12 mouse cellular contexts compared by ENCODE assay signal in the genomic region with DNA sequence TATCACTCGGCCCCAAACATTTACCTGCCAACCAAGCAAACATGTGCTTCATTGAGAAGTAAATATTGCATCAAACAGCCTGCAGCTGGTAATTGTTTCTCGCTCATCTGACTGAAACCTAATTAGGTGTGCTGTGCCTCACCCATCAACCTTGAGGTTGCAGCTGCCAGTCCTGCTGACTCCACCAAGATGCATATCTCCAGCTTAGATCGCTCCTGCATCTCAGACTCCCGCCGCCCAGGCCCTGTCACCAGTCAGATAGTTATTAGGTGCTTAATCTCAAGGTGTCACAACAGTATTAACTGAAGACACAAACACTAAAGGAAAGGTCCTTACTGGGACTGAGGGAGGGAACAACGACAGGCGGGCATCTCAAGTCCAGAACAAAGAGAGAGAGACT.
"Had no signal": no experiment of that assay in that cellular context is flagged by ENCODE, and none has a peak within 500 bp of the region (broad histone marks: within the 10 kb centered on the region; RNA-seq: fewer than 3 reads in every experiment).

No protein-coding gene starts in this region.

- ATAC-seq: inflammation-experienced regulatory T-cells, adult 6 months; intestine, postnatal 0 days had no signal

- H3K4me1 ChIP-seq: limb, embryonic 13.5 days; midbrain, embryonic 10.5 days; neural tube, embryonic 15.5 days had no signal

- H3K27ac ChIP-seq: layer of hippocampus, adult 2 months; limb, embryonic 13.5 days; midbrain, embryonic 10.5 days; neural tube, embryonic 15.5 days; stomach, postnatal 0 days had no signal

- H3K36me3 ChIP-seq: limb, embryonic 13.5 days; midbrain, embryonic 10.5 days; neural tube, embryonic 15.5 days had no signal

- H3K9ac ChIP-seq: limb, embryonic 13.5 days; neural tube, embryonic 15.5 days had no signal

- DNase-seq: left cerebral cortex, postnatal 4 days; lung, adult 18-20 months; lung, postnatal 36 days; midbrain, embryonic 14.5 days had no signal

- H3K4me2 ChIP-seq: limb, embryonic 13.5 days; neural tube, embryonic 15.5 days had no signal

- H3K9me3 ChIP-seq: limb, embryonic 13.5 days; neural tube, embryonic 15.5 days had no signal

- H3K4me3 ChIP-seq: layer of hippocampus, adult 2 months; limb, embryonic 13.5 days; midbrain, embryonic 10.5 days; myocyte; neural tube, embryonic 15.5 days had no signal

- H3K27me3 ChIP-seq: limb, embryonic 13.5 days; neural tube, embryonic 15.5 days had no signal
